Mouse (Mus musculus) neural tube, embryonic 15.5 days (tissue): ENCODE measurements around the gene Sdk1. TPM values are rescaled to one million over a fixed set of nuclear protein-coding genes. Genes with fewer than 3 reads are reported as not detected.

ENCODE experiments used
- ATAC-seq: fragments of 200-750 bp; cut with Nextera tagmentation; 2 replicates; pipeline ENCODE4 v1.8.0; 2017; ENCODE audit warnings: mild to moderate bottlenecking, moderate TSS enrichment, moderate library complexity; ENCODE audit not compliant: low FRiP score
- H3K27ac ChIP-seq: fragments of 300-500 bp; sonication (generic); replicated peaks from 2 replicates; pipeline ENCODE4 v1.5.1; 2015; ENCODE audit warnings: mild to moderate bottlenecking, inconsistent platforms
- H3K27me3 ChIP-seq: fragments of 300-500 bp; sonication (generic); replicated peaks from 2 replicates; pipeline ENCODE4 v1.6.1; 2015; ENCODE audit warnings: inconsistent platforms
- H3K36me3 ChIP-seq: fragments of 300-500 bp; sonication (generic); 2 replicates; pipeline ENCODE4 v1.6.1; 2015; ENCODE audit warnings: inconsistent platforms
- H3K4me1 ChIP-seq: fragments of 300-500 bp; sonication (generic); 2 replicates; pipeline ENCODE4 v1.6.1; 2015; ENCODE audit warnings: inconsistent platforms
- H3K4me2 ChIP-seq: fragments of 300-500 bp; sonication (generic); 2 replicates; pipeline ENCODE4 v1.6.1; 2015; ENCODE audit warnings: inconsistent platforms, mild to moderate bottlenecking, moderate library complexity
- H3K4me3 ChIP-seq: fragments of 300-500 bp; sonication (generic); replicated peaks from 2 replicates; pipeline ENCODE4 v1.5.1; 2015; ENCODE audit warnings: mild to moderate bottlenecking, inconsistent platforms
- H3K9ac ChIP-seq: fragments of 300-500 bp; sonication (generic); replicated peaks from 2 replicates; pipeline ENCODE4 v1.6.1; 2015; ENCODE audit warnings: mild to moderate bottlenecking, inconsistent platforms
- H3K9me3 ChIP-seq: fragments of 300-500 bp; sonication (generic); replicated peaks from 2 replicates; pipeline ENCODE4 v1.6.1; 2016; ENCODE audit warnings: inconsistent platforms
- WGBS: fragments of 180-500 bp; shearing (Covaris S2); methylation state at CpG from one replicate; pipeline ENCODE4 v1.1.7; 2015; ENCODE audit warnings: mixed read lengths; 5-methylcytosine and 5-hydroxymethylcytosine counted together
- polyA plus RNA-seq: library from polyadenylated mRNA; unstranded; fragments of >200 nt; fragmentation: Nextera tagmentation; extraction: Ambion mirVana; gene quantifications from 2 replicates; pipeline ENCODE4 v1.2.1, GENCODE M21; 2015

The Sdk1 gene
- polyA plus RNA-seq, 1 experiment from 2014 or later, result 2.7 TPM

- Histone ChIP-seq H3K4me2 (no peak overlapping the region), H3K9me3 (no peaks in the 10 kb centered on the region), H3K4me1 (peaks cover 16% of the 10 kb centered on the region), H3K9ac (no peak overlapping the region), H3K36me3 (no peaks in the 10 kb centered on the region), H3K27ac (0 out of 2 replicates have a peak overlapping the region, but pooled peaks have one; percentile 33), H3K27me3 (no peaks in the 10 kb centered on the region), H3K4me3 (no peak overlapping the region)
- ATAC-seq, result no peak
- WGBS, result 16% methylated on average over 8 of the region's 8 CpGs
Observed at GRCm38 (mm10) chr5:141858406-141859160, 617.3 kb downstream of the Sdk1 start.

- peaks cover 10% of the 10 kb centered on the region; the same call in 1 of the 2 replicates for H3K4me1 ChIP-seq
- WGBS, result 88% methylated on average over 3 of the region's 3 CpGs
- H3K4me2 ChIP-seq, result no peak overlapping the region
- H3K9me3 ChIP-seq, result no peaks in the 10 kb centered on the region
- H3K4me3 ChIP-seq, result no peak overlapping the region
- no peak for ATAC-seq
- H3K27ac ChIP-seq, result no peak overlapping the region
- no peaks in the 10 kb centered on the region for H3K27me3 ChIP-seq
- no peaks in the 10 kb centered on the region for H3K36me3 ChIP-seq
- H3K9ac ChIP-seq, result no peak overlapping the region
Observed at GRCm38 (mm10) chr5:141866042-141866441, 624.8 kb downstream of the Sdk1 start.

- no peak for ATAC-seq
- Histone ChIP-seq H3K4me3 (no peak overlapping the region), H3K4me2 (no peak overlapping the region), H3K27ac (no peak overlapping the region), H3K9ac (no peak overlapping the region), H3K27me3 (no peaks in the 10 kb centered on the region), H3K36me3 (no peaks in the 10 kb centered on the region), H3K4me1 (no peaks in the 10 kb centered on the region), H3K9me3 (no peaks in the 10 kb centered on the region)
- 95% methylated on average over 11 of the region's 11 CpGs for WGBS
Observed at GRCm38 (mm10) chr5:141873751-141874150, 632.5 kb downstream of the Sdk1 start.

GRCm38 (mm10) chr5:141880661-141881060, 639.4 kb downstream of the Sdk1 start:
- H3K4me2 ChIP-seq, result no peak overlapping the region
- no peak overlapping the region for H3K27ac ChIP-seq
- H3K4me1 ChIP-seq, result peaks cover 4% of the 10 kb centered on the region; the same call in 1 of the 2 replicates
- ATAC-seq, result no peak
- no peaks in the 10 kb centered on the region for H3K27me3 ChIP-seq
- H3K9ac ChIP-seq, result no peak overlapping the region
- no peak overlapping the region for H3K4me3 ChIP-seq
- no peaks in the 10 kb centered on the region for H3K36me3 ChIP-seq
- 55% methylated on average over 5 of the region's 5 CpGs for WGBS
- H3K9me3 ChIP-seq, result no peaks in the 10 kb centered on the region

GRCm38 (mm10) chr5:141884111-141884647, 642.9 kb downstream of the Sdk1 start:
- Histone ChIP-seq H3K9me3 (no peaks in the 10 kb centered on the region), H3K36me3 (no peaks in the 10 kb centered on the region), H3K27me3 (no peaks in the 10 kb centered on the region), H3K4me3 (no peak overlapping the region), H3K4me1 (peaks cover 12% of the 10 kb centered on the region; the same call in 1 of the 2 replicates), H3K4me2 (no peak overlapping the region), H3K27ac (no peak overlapping the region), H3K9ac (no peak overlapping the region)
- 48% methylated on average over 3 of the region's 3 CpGs for WGBS
- ATAC-seq, result no peak

GRCm38 (mm10) chr5:141886006-141886405, 644.7 kb downstream of the Sdk1 start:
- H3K9me3 ChIP-seq, result no peaks in the 10 kb centered on the region
- WGBS, result 51% methylated on average over 10 of the region's 10 CpGs
- H3K27ac ChIP-seq, result 0 out of 2 replicates have a peak overlapping the region, but pooled peaks have one; percentile 29
- no peak overlapping the region for H3K4me3 ChIP-seq
- H3K9ac ChIP-seq, result no peak overlapping the region
- peaks cover 26% of the 10 kb centered on the region; the same call in 1 of the 2 replicates for H3K4me1 ChIP-seq
- no peaks in the 10 kb centered on the region for H3K36me3 ChIP-seq
- ATAC-seq, result no peak
- H3K4me2 ChIP-seq, result no peak overlapping the region
- no peaks in the 10 kb centered on the region for H3K27me3 ChIP-seq

GRCm38 (mm10) chr5:141889766-141890165, 648.5 kb downstream of the Sdk1 start:
- ATAC-seq, result no peak
- WGBS, result 50% methylated on average over 9 of the region's 9 CpGs

GRCm38 (mm10) chr5:141896402-141896801, 655.1 kb downstream of the Sdk1 start:
- no peak overlapping the region for H3K9ac ChIP-seq
- H3K9me3 ChIP-seq, result no peaks in the 10 kb centered on the region
- WGBS, result 85% methylated on average over 8 of the region's 8 CpGs
- H3K4me2 ChIP-seq, result no peak overlapping the region
- no peak for ATAC-seq
- H3K27me3 ChIP-seq, result 0 out of 2 replicates have a peak, but pooled peaks cover 3% of the 10 kb centered on the region
- H3K4me1 ChIP-seq, result no peaks in the 10 kb centered on the region
- no peaks in the 10 kb centered on the region for H3K36me3 ChIP-seq
- H3K4me3 ChIP-seq, result no peak overlapping the region
- H3K27ac ChIP-seq, result no peak overlapping the region

More at GRCm38 (mm10) chr5:141889766-141890165, 648.5 kb downstream of the Sdk1 start:
- H3K9ac ChIP-seq, result no peak overlapping the region
- H3K4me3 ChIP-seq, result no peak overlapping the region
- peaks cover 26% of the 10 kb centered on the region; the same call in 1 of the 2 replicates for H3K4me1 ChIP-seq
- no peaks in the 10 kb centered on the region for H3K27me3 ChIP-seq
- no peaks in the 10 kb centered on the region for H3K9me3 ChIP-seq
- no peak overlapping the region for H3K4me2 ChIP-seq
- H3K27ac ChIP-seq, result no peak overlapping the region
- H3K36me3 ChIP-seq, result no peaks in the 10 kb centered on the region

GRCm38 (mm10) chr5:141897481-141897880, 656.2 kb downstream of the Sdk1 start:
- ATAC-seq, result no peak
- no peak overlapping the region for H3K4me3 ChIP-seq
- no peaks in the 10 kb centered on the region for H3K9me3 ChIP-seq
- H3K9ac ChIP-seq, result no peak overlapping the region
- H3K4me1 ChIP-seq, result peaks cover 3% of the 10 kb centered on the region
- no peaks in the 10 kb centered on the region for H3K36me3 ChIP-seq
- H3K27me3 ChIP-seq, result 0 out of 2 replicates have a peak, but pooled peaks cover 3% of the 10 kb centered on the region
- 59% methylated on average over 2 of the region's 2 CpGs for WGBS
- H3K4me2 ChIP-seq, result no peak overlapping the region
- no peak overlapping the region for H3K27ac ChIP-seq

GRCm38 (mm10) chr5:141899751-141900150, 658.5 kb downstream of the Sdk1 start:
- peaks cover 12% of the 10 kb centered on the region for H3K4me1 ChIP-seq
- H3K27ac ChIP-seq, result no peak overlapping the region
- H3K9me3 ChIP-seq, result no peaks in the 10 kb centered on the region
- ATAC-seq, result no peak
- H3K4me3 ChIP-seq, result no peak overlapping the region
- H3K27me3 ChIP-seq, result 0 out of 2 replicates have a peak, but pooled peaks cover 3% of the 10 kb centered on the region
- H3K9ac ChIP-seq, result no peak overlapping the region
- WGBS, result 90% methylated on average over 7 of the region's 7 CpGs
- H3K4me2 ChIP-seq, result no peak overlapping the region
- H3K36me3 ChIP-seq, result no peaks in the 10 kb centered on the region

GRCm38 (mm10) chr5:141902544-141903250, 661.4 kb downstream of the Sdk1 start:
- Histone ChIP-seq H3K4me2 (no peak overlapping the region), H3K9ac (no peak overlapping the region), H3K36me3 (no peaks in the 10 kb centered on the region), H3K4me1 (peaks cover 12% of the 10 kb centered on the region), H3K4me3 (no peak overlapping the region), H3K27ac (no peak overlapping the region), H3K9me3 (no peaks in the 10 kb centered on the region), H3K27me3 (0 out of 2 replicates have a peak, but pooled peaks cover 3% of the 10 kb centered on the region)
- WGBS, result 46% methylated on average over 16 of the region's 16 CpGs
- ATAC-seq, result no peak
